Mouse (Mus musculus) spleen, adult 2 months (tissue): ENCODE data around the gene Pfn1.

ENCODE experiments used
- CTCF ChIP-seq: fragments of 200-500 bp; IDR thresholded peaks from 2 replicates; pipeline ENCODE4 v1.5.1; 2011; ENCODE audit warnings: mild to moderate bottlenecking, inconsistent platforms; ENCODE audit not compliant: insufficient read depth, insufficient read length, insufficient replicate concordance; ENCODE audit errors: extremely low read depth
- POLR2A ChIP-seq: fragments of 200-500 bp; IDR thresholded peaks from 2 replicates; pipeline ENCODE4 v1.6.1; 2011; ENCODE audit warnings: low read depth, low read length, inconsistent platforms

- no peak for TF ChIP-seq CTCF
- no peak for TF ChIP-seq POLR2A
These were observed 3.1 kb upstream of the Pfn1 start for GRCm38 (mm10) chr11:70657573-70657972.
